Mouse (Mus musculus) embryonic fibroblast, embryonic 13.5 days (primary cell): ENCODE data around the gene Dnaja3. TPM values are rescaled to one million over a fixed set of nuclear protein-coding genes. Genes with fewer than 3 reads are reported as not detected.

Experiments
- H3K27ac ChIP-seq: 2 replicates; pipeline ENCODE4 v1.5.1; 2012; ENCODE audit warnings: low read length, control low read depth, inconsistent platforms; ENCODE audit not compliant: insufficient read depth
- H3K4me1 ChIP-seq: 2 replicates; pipeline ENCODE4 v1.6.1; 2011; ENCODE audit warnings: low read length; ENCODE audit not compliant: control insufficient read depth, insufficient read depth
- H3K4me3 ChIP-seq: 2 replicates; pipeline ENCODE4 v1.5.1; 2011; ENCODE audit warnings: mild to moderate bottlenecking, control low read depth, low read length; ENCODE audit not compliant: insufficient read depth
- CTCF ChIP-seq: IDR thresholded peaks from 2 replicates; pipeline ENCODE4 v1.5.1; 2011; ENCODE audit warnings: mild to moderate bottlenecking, control low read depth, low read length, moderate library complexity, borderline replicate concordance; ENCODE audit not compliant: insufficient read depth
- POLR2A ChIP-seq: IDR thresholded peaks from 2 replicates; pipeline ENCODE4 v1.6.1; 2011; ENCODE audit warnings: low read depth, mild to moderate bottlenecking, control low read depth, low read length, moderate library complexity
- polyA plus RNA-seq: library from polyadenylated mRNA; stranded (reverse); fragments of >200 nt; gene quantifications from 2 replicates; pipeline ENCODE4 v1.2.4, GENCODE M21; 2011; ENCODE audit warnings: low read depth; ENCODE audit not compliant: missing spikeins, insufficient read length

Dnaja3 gene
- polyA plus RNA-seq, 1 experiment: 47.6 TPM

DNA sequence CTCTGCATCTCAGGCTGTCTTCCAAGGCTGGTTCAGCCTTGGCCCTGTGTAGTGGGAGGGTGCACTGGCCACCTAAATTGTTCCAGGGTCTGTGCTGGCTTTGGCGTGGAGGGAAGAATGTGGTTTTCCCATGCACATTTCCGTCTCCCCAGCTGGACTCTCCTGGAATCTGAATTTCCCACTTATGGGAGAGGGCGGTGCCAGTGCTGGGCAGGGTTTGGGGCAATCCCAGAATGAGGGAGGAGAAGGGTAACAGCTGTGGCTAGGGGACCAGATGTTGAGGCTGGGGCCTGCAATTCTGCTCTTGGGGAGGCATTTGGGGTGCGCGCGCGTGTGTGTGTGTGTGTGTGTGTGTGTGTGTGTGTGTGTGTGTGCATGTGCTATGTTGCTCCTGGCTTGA lies 42.5 kb upstream of the Dnaja3 start:
- TF ChIP-seq CTCF (no peak), POLR2A (0 out of 2 replicates have a peak, but pooled peaks have one; percentile 27)
- Histone ChIP-seq H3K4me3 (peak overlapping the region; percentile 94), H3K4me1 (peaks cover 35% of the 10 kb centered on the region), H3K27ac (peak overlapping the region; percentile 94)

DNA sequence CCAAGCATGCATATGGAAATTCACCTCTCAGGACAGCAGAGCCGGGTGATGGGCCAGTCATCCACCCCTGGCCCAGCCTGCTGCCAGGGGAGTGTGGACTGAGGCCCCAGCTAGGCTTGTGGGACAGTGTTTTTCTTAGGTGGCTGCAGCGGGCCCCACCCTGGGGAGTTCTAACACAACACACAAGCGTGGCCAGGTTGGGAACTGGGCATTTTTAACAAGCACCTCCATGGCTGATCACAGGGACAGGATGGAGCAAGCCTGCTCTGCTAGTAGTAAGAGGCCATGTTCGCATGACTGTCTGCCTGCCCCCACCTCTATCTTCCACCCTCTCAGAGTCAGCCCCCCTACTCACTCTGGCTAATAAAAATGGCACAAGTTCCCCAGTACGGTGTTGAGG lies 41.7 kb upstream of the Dnaja3 start:
- H3K4me3 ChIP-seq: no peak overlapping the region; the same call in 1 of the 2 replicates
- TF ChIP-seq POLR2A (no peak), CTCF (no peak)
- H3K4me1 ChIP-seq: peaks cover 41% of the 10 kb centered on the region
- H3K27ac ChIP-seq: peak overlapping the region; percentile 94

DNA sequence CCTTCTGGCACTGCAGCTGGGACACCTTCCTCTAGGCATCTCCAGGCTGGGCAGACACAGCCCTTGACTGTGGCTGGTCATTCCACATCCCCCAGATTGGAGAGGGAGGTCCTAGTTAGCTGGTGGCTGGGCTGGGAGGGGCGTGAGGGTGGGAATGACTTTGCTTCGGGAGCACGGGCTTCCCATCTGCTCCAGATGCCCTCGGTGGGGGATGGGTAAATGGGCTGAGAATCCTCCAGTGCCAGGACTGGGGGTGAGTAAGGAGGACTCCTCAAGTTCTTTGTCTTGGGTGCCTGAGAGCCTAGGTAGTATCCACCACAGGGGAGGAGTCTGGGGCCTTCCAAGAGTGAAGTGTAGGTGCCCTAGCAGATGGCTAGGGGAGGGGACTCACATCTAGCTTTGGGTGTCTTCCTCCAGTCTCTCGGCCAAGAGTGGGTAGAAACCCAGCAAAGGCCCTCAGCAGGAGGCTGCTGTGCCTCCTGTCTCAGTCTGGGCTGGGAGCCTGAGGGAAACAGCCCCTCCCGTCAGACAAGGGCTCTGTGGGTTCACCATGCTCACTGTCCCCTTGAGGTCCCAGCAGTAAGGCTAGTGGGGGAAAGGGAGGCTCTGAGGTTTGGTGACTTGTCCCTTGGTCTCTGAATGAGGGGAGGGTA lies 40.8 kb upstream of the Dnaja3 start:
- no peak; the same call in 1 of the 2 replicates for TF ChIP-seq POLR2A
- TF ChIP-seq CTCF: no peak
- no peak overlapping the region for H3K4me3 ChIP-seq
- peak overlapping the region; percentile 94; the same call in 1 of the 2 replicates for H3K27ac ChIP-seq
- H3K4me1 ChIP-seq: peaks cover 48% of the 10 kb centered on the region

DNA sequence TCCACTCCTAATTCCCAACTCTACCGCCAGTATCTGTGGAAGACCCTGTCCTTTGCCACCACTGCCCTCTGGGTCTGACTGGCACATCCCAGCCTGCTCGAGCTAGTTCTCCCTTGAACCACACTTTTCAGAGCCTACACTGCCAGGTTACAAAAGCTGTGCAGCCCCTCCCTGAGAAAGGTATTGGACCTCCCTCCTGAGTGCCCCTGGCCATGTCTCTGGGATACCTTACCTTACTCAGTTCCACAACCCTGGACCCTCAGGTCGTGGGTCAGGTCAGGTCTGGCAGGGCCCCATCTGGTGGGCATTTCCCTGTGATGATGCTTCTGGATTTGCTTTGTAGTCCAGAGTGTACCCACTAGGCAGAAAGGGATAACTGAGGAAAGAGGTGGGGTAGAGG lies 40.2 kb upstream of the Dnaja3 start:
- TF ChIP-seq CTCF: no peak
- TF ChIP-seq POLR2A: no peak
- Histone ChIP-seq H3K4me3 (no peak overlapping the region), H3K4me1 (peaks cover 51% of the 10 kb centered on the region), H3K27ac (no peak overlapping the region)

DNA sequence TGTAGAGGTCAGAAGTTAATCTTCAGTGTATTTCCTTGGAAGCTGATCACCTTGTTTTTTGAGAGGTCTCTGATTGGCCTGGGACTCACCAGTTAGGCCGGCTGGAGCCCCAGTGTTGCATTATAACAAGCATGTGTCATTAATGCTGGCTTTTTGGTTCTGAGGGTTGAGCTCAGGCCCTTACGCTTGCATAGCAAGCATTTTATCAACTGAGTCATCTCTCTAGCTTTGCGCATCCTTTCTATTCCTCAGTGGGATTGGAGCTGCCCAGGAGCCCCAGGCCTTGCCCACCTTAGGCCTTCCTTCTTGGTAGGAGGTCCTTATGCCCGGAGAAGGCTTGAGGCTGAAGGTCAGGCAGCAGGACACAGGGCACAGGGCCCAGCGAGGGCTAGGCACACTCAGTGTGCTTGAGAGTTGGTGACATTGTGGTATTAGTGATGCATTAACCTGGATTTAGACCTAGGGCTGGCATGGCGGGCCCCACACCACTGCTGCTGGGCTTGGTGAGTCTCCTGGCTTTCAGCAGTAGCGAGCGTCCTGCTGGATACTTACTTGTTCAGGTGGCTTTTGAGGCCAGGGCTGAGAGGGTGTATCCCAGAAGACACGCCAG lies 39.0 kb upstream of the Dnaja3 start:
- peaks cover 53% of the 10 kb centered on the region for H3K4me1 ChIP-seq
- TF ChIP-seq POLR2A (no peak), CTCF (no peak)
- H3K4me3 ChIP-seq: no peak overlapping the region
- peak overlapping the region; percentile 32; the same call in 1 of the 2 replicates for H3K27ac ChIP-seq

DNA sequence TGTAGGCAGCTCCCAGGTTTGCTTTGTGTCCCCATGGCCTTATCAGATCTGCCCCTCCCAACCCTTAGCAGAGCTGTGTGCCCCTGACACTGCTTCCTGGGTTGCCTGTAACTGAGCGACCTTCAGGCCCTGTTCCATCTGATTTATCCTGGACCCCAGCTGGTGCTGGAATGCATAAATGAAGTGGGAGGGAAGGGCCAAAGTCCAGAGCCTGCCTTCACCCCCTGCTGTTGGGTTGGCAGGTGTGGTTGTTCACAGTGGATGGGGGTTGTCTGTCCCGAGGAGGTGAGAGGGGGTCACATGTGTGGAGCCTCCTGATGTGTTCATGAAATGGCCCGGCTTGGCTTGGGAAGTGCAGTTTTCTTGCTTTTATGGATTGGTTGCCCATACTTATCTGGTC lies 37.6 kb upstream of the Dnaja3 start:
- H3K4me3 ChIP-seq: no peak overlapping the region
- TF ChIP-seq POLR2A (no peak), CTCF (no peak)

DNA sequence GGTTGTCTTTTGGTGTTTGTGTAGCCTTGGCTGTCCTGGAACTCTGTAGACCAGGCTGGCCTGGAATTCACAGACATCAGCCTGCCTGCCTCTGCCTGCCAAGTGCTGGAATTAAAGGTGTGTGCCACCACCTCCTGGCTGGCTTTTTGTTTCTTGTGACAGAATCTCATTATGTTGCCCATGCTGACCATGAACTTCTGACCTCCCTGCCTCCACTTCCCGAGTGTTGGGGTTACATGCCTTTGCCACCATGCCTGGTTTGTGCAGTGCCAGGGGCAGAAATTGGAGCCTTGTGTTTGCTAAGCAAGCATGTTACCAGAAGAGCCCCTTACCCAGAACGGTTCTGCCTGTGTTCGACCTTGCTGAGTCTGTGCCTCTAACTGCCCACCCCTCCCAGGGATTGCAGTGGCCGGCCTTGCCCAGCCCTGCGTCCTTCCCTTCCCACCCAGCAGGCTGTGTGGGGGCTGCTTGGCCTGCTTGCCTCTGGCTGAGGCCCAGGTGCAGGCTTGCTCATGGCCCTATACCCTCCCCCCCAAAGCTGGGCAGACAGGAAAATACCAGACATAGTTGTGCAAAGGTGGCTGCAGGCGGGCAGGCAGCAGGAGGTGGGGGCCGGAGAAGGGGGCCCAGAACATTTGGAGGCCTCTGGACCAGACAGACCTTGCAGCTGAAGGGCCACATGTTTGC lies 36.9 kb upstream of the Dnaja3 start:
- H3K4me3 ChIP-seq: no peak overlapping the region
- TF ChIP-seq CTCF (no peak), POLR2A (no peak)
- H3K27ac ChIP-seq: peak overlapping the region; percentile 6; the same call in 1 of the 2 replicates
- peaks cover 64% of the 10 kb centered on the region for H3K4me1 ChIP-seq

More for the DNA sequence above, 37.6 kb upstream of the Dnaja3 start:
- Histone ChIP-seq H3K4me1 (peaks cover 66% of the 10 kb centered on the region), H3K27ac (no peak overlapping the region)

DNA sequence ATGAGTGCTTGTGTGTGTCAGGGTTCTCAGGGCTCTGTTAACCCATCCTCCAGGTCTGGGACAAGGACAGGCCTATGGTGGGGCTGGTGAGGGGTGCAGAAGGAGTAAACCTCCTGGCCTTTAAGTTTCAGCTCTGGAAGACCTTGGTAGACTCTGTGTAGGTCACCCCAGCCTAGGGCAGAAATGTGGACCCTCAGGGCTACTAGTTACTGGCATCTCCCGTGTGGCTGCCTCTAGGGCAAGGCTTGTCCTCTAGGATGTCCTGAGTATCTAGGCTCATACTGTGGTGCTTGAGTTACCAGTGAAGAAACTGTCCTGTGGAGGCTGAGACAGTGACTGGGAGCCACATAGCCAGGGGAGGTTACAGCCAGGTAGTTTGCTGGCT lies 36.3 kb upstream of the Dnaja3 start:
- Histone ChIP-seq H3K27ac (peak overlapping the region; percentile 5; the same call in 1 of the 2 replicates), H3K4me3 (no peak overlapping the region), H3K4me1 (peaks cover 61% of the 10 kb centered on the region)
- no peak for TF ChIP-seq CTCF
- TF ChIP-seq POLR2A: no peak

DNA sequence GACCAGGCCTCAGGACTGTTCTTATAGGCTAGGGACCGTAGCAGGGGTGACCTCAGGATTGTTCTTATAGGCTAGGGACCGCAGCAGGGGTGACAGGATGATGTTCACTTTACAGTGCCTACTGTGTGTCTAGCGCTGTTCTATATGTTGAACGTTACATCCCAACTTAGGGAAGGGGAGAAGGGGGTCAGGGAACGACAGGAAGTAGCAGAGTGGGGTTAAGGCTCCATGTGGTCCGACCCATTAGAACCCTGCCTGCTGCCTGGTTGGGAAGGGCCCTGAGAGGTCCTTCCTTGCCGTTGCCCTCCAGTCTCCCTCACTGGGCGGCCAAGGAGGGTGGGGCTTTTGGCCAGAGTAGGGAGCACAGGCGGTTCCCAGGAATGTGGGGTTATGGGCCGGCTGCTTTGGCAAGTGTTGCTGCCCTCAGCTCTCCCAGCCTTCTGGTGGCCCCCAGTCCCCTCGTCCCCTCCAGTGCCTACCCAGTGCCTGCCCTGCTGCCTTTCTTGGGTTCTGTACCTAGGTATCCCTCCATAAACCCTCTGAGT lies 35.4 kb upstream of the Dnaja3 start:
- no peak overlapping the region for H3K4me3 ChIP-seq
- H3K4me1 ChIP-seq: peaks cover 56% of the 10 kb centered on the region
- no peak for TF ChIP-seq POLR2A
- no peak for TF ChIP-seq CTCF
- no peak overlapping the region for H3K27ac ChIP-seq
